Mouse (Mus musculus) liver, embryonic 16.5 days (tissue): ENCODE data around the gene Edem1. TPM values are rescaled to one million over a fixed set of nuclear protein-coding genes. Genes with fewer than 3 reads are reported as not detected.

Source experiments
- ATAC-seq: fragments of 200-750 bp; cut with Nextera tagmentation; 2 replicates; pipeline ENCODE4 v1.8.0; 2017; ENCODE audit warnings: low read depth, mild to moderate bottlenecking, moderate number of reproducible peaks, moderate library complexity
- H3K27ac ChIP-seq: fragments of 300-500 bp; sonication (generic); 2 replicates; pipeline ENCODE4 v1.5.1; 2014; ENCODE audit warnings: mild to moderate bottlenecking, low read length
- H3K27me3 ChIP-seq: fragments of 300-500 bp; sonication (generic); 2 replicates; pipeline ENCODE4 v1.6.1; 2014; ENCODE audit warnings: low read depth, low read length, mixed read lengths; ENCODE audit not compliant: control insufficient read depth, insufficient read depth
- H3K36me3 ChIP-seq: fragments of 300-500 bp; sonication (generic); 2 replicates; pipeline ENCODE4 v1.6.1; 2014; ENCODE audit warnings: mild to moderate bottlenecking; ENCODE audit not compliant: control insufficient read depth, insufficient read depth
- H3K4me1 ChIP-seq: fragments of 300-500 bp; sonication (generic); 2 replicates; pipeline ENCODE4 v1.6.1; 2014; ENCODE audit warnings: low read depth, low read length, mixed read lengths; ENCODE audit not compliant: control insufficient read depth
- H3K4me2 ChIP-seq: fragments of 300-500 bp; sonication (generic); 2 replicates; pipeline ENCODE4 v1.6.1; 2014; ENCODE audit warnings: low read depth, low read length, mixed read lengths
- H3K4me3 ChIP-seq: fragments of 300-500 bp; sonication (generic); 2 replicates; pipeline ENCODE4 v1.5.1; 2014; ENCODE audit warnings: low read depth, mild to moderate bottlenecking, low read length
- H3K9ac ChIP-seq: fragments of 300-500 bp; sonication (generic); 2 replicates; pipeline ENCODE4 v1.6.1; 2014; ENCODE audit warnings: low read depth, low read length
- H3K9me3 ChIP-seq: fragments of 300-500 bp; sonication (generic); replicated peaks from 2 replicates; pipeline ENCODE4 v1.6.1; 2016; ENCODE audit warnings: low read length; ENCODE audit not compliant: control insufficient read depth
- WGBS: fragments of 180-500 bp; shearing (Covaris S2); extraction: QIAGEN DNeasy Blood & Tissue Kit; methylation state at CpG from one replicate; pipeline ENCODE4 v1.1.7; 2014; ENCODE audit not compliant: insufficient replicate concordance; 5-methylcytosine and 5-hydroxymethylcytosine counted together
- polyA plus RNA-seq: library from polyadenylated mRNA; unstranded; fragments of >200 nt; fragmentation: Nextera tagmentation; extraction: Ambion mirVana; gene quantifications from 2 replicates; pipeline ENCODE4 v1.2.1, GENCODE M21; 2015

Edem1 gene
- polyA plus RNA-seq, 1 experiment from 2014 or later = 13.8 TPM

GRCm38 (mm10) chr6:108895129-108895528 lies 66.7 kb downstream of the Edem1 start:
- no peaks in the 10 kb centered on the region for H3K9me3 ChIP-seq
- H3K36me3 ChIP-seq = no peaks in the 10 kb centered on the region
- 49% methylated on average over 2 of the region's 2 CpGs for WGBS
- H3K4me3 ChIP-seq = no peak overlapping the region
- no peak overlapping the region for H3K27ac ChIP-seq
- H3K27me3 ChIP-seq = no peaks in the 10 kb centered on the region
- no peak for ATAC-seq
- H3K4me1 ChIP-seq = no peaks in the 10 kb centered on the region
- no peak overlapping the region for H3K9ac ChIP-seq
- H3K4me2 ChIP-seq = no peak overlapping the region

DNA sequence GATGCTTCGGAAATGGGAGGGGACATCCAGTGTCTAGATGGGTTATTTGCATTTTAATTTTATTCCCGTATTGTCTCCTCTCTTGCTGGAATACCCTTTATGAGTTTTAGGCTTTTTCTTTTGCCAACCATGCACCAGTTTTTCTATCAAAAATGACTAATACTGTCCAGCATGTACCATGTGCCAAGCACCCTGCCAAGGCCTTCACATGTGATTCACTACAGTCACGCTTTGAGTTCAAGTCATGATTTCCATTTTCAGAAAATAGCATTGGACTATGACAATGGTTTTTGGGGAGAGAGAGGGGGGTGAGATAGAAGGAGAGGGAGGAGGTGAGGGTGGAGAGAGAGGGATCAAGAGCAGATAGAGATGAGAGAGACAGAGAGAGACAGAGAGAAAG lies 67.5 kb downstream of the Edem1 start:
- Histone ChIP-seq H3K27ac (no peak overlapping the region), H3K4me3 (no peak overlapping the region), H3K9me3 (no peaks in the 10 kb centered on the region), H3K36me3 (no peaks in the 10 kb centered on the region), H3K4me1 (no peaks in the 10 kb centered on the region), H3K4me2 (no peak overlapping the region), H3K27me3 (no peaks in the 10 kb centered on the region), H3K9ac (no peak overlapping the region)
- ATAC-seq = no peak
- WGBS = 71% methylated on average over 3 of the region's 3 CpGs

DNA sequence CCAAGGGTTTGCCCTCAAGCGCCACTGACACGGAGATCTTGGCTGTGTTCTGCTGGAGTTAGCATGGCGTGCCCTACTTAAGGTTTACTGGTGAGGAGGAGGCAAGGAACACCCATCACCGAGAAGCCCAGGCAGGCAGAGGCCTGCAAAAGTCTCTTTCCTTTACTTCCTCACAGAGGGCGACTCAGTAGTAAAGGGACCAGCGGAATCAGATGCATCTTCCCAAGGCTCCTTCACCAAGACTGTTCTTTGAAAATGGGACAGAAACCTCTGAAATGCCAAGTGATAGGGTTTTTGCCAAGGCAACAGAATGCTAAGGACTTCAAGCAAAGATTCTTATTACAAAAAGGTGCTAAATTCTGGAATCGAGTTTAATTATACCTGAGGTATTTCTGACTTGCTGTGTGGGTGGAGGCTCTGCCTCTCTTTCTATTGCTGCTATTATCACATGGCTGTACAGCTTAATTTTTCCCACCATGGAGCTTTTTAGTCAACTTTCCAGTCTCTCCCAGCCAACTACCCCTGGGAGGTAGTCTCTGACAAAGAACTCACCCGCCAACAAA lies 68.2 kb downstream of the Edem1 start:
- 59% methylated on average over 8 of the region's 8 CpGs for WGBS
- no peak overlapping the region for H3K4me3 ChIP-seq
- no peak overlapping the region for H3K4me2 ChIP-seq
- no peaks in the 10 kb centered on the region for H3K27me3 ChIP-seq
- H3K9ac ChIP-seq = no peak overlapping the region
- no peaks in the 10 kb centered on the region for H3K36me3 ChIP-seq
- no peak for ATAC-seq
- H3K4me1 ChIP-seq = no peaks in the 10 kb centered on the region
- no peaks in the 10 kb centered on the region for H3K9me3 ChIP-seq
- H3K27ac ChIP-seq = no peak overlapping the region

DNA sequence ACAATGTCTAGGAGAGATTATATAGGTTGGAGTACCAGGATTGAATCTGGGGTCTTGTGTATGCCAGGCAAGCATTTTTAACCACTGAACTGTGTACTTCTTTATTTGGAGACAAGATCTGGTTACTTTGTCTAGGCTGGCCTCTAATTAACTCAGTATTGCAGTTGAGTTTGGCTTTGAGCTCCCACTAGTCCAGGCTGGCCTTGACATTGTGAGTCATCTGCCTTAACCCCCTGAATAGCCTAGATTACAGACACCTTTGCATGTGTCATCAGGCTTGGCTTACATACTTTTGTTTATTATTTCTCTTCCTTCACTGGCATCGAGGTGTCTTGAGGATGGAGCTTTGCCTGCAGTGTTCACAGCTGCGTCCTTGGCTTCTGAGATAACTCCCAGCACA lies 70.8 kb downstream of the Edem1 start:
- Histone ChIP-seq H3K4me1 (no peaks in the 10 kb centered on the region), H3K9ac (no peak overlapping the region), H3K27ac (no peak overlapping the region), H3K4me2 (no peak overlapping the region), H3K4me3 (no peak overlapping the region), H3K9me3 (no peaks in the 10 kb centered on the region), H3K36me3 (no peaks in the 10 kb centered on the region), H3K27me3 (no peaks in the 10 kb centered on the region)
- 42% methylated on average over 2 of the region's 2 CpGs for WGBS
- ATAC-seq = no peak

DNA sequence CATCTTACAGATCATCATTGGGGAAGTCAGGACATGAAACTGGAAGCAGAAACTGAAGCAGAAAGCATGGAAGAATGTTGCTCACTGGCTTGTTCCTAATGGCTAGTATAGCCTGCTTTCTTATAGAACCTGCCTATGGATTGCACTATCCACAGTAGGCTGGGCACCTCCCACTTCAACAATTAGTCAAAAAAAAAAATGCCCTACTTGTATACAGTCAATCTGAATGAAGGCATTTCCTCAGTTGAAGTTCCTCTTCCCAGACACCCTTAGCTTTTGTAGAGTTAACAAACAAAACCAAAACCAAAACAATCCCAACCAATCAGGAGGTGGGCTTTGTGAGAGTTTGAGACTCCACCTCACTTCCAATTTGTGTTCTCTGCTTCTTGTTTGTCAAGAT lies 73.7 kb downstream of the Edem1 start:
- Histone ChIP-seq H3K27ac (no peak overlapping the region), H3K4me1 (no peaks in the 10 kb centered on the region), H3K4me2 (no peak overlapping the region), H3K9ac (no peak overlapping the region), H3K27me3 (no peaks in the 10 kb centered on the region), H3K4me3 (no peak overlapping the region), H3K36me3 (no peaks in the 10 kb centered on the region), H3K9me3 (no peaks in the 10 kb centered on the region)
- no peak for ATAC-seq

GRCm38 (mm10) chr6:108903280-108903679 lies 74.8 kb downstream of the Edem1 start:
- no peak overlapping the region for H3K27ac ChIP-seq
- no peaks in the 10 kb centered on the region for H3K36me3 ChIP-seq
- 54% methylated on average over 4 of the region's 4 CpGs for WGBS
- no peak for ATAC-seq
- no peaks in the 10 kb centered on the region for H3K4me1 ChIP-seq
- H3K9ac ChIP-seq = no peak overlapping the region
- H3K9me3 ChIP-seq = no peaks in the 10 kb centered on the region
- H3K27me3 ChIP-seq = no peaks in the 10 kb centered on the region
- no peak overlapping the region for H3K4me3 ChIP-seq
- no peak overlapping the region for H3K4me2 ChIP-seq

- Histone ChIP-seq H3K4me2 (no peak overlapping the region), H3K36me3 (no peaks in the 10 kb centered on the region), H3K27ac (no peak overlapping the region), H3K4me3 (no peak overlapping the region), H3K9me3 (no peaks in the 10 kb centered on the region), H3K9ac (no peak overlapping the region), H3K27me3 (no peaks in the 10 kb centered on the region), H3K4me1 (no peaks in the 10 kb centered on the region)
- WGBS = 22% methylated on average over 1 of the region's 1 CpGs
- ATAC-seq = no peak
These were observed 78.1 kb downstream of the Edem1 start for GRCm38 (mm10) chr6:108906539-108906938.

Other genes starting within 250 kb of the Edem1 start
- gene Bhlhe40, start 168.0 kb upstream of the Edem1 start, polyA plus RNA-seq = 17.9 and 21.3 TPM in 2 replicates
- 32.2 and 33.1 TPM in 2 replicates for gene Arl8b, start 45.5 kb upstream of the Edem1 start, polyA plus RNA-seq